Comparison of ENCODE assay signal across 9 mouse cellular contexts in the genomic region with DNA sequence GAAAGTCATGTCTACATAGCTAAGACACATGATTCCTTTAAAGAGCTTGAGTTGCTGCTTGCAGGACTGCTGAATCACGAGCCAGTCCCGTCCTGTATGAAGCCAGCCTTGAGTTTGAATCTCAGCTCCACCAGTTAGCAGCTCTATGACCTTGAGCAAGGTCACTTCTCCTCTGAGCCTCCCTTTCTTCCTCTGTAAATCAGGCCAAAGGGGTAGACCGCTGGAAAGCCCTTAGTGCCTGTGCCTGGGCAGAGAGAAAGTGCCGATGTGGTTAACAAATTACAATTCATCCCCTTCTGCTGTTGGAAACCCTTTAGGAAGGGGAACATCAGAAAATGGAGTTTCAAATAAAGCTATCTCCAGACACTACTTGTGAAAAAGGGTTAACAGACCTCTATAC. TPM values are rescaled to one million over a fixed set of nuclear protein-coding genes. Genes with fewer than 3 reads are reported as not detected.
DNase-seq lines count a peak whose midpoint lies in the region; ATAC-seq and TF ChIP-seq lines count a peak whose summit lies in the region.
"Had no signal": no experiment of that assay in that cellular context is flagged by ENCODE, and none has a peak within 500 bp of the region (broad histone marks: within the 10 kb centered on the region; RNA-seq: fewer than 3 reads in every experiment).

No protein-coding gene starts in this region.

- WGBS in forebrain, embryonic 12.5 days: 35% methylated on average over 4 of the region's 4 CpGs
- 36% methylated on average over 4 of the region's 4 CpGs for WGBS in midbrain, embryonic 13.5 days

- no peaks in the 10 kb centered on the region for H3K36me3 ChIP-seq in E14TG2a.4 (ENCODE audit: insufficient read depth, low read length)
- no peaks in the 10 kb centered on the region for H3K36me3 ChIP-seq in forebrain, embryonic 12.5 days (replicated peaks)
- peaks cover 4% of the 10 kb centered on the region; the same call in 1 of the 2 replicates for H3K36me3 ChIP-seq in midbrain, embryonic 13.5 days

- H3K27ac ChIP-seq in forebrain, embryonic 12.5 days: peak overlapping the region; percentile 67
- H3K27ac ChIP-seq in midbrain, embryonic 13.5 days: peak overlapping the region; percentile 90

- peaks cover 43% of the 10 kb centered on the region for H3K4me1 ChIP-seq in E14TG2a.4 (replicated peaks; ENCODE audit: low read depth, low read length)
- peaks cover 35% of the 10 kb centered on the region for H3K4me1 ChIP-seq in forebrain, embryonic 12.5 days
- H3K4me1 ChIP-seq in midbrain, embryonic 13.5 days (replicated peaks): peaks cover 38% of the 10 kb centered on the region

- ATAC-seq in forebrain, embryonic 12.5 days (ENCODE audit: low FRiP score): peak; percentile 39; the same call in 1 of the 2 replicates
- peak; percentile 16; the same call in 1 of the 2 replicates for ATAC-seq in midbrain, embryonic 13.5 days
- ATAC-seq: liver, postnatal 0 days had no signal

- no peaks in the 10 kb centered on the region for H3K9me3 ChIP-seq in E14TG2a.4 (ENCODE audit: low read length)
- no peaks in the 10 kb centered on the region for H3K9me3 ChIP-seq in forebrain, embryonic 12.5 days
- no peaks in the 10 kb centered on the region for H3K9me3 ChIP-seq in midbrain, embryonic 13.5 days

- H3K4me2 ChIP-seq in forebrain, embryonic 12.5 days: peak overlapping the region; percentile 71
- H3K4me2 ChIP-seq in midbrain, embryonic 13.5 days (replicated peaks): peak overlapping the region; percentile 69

- H3K4me3 ChIP-seq in E14TG2a.4 (replicated peaks; ENCODE audit: low read length): peak overlapping the region; percentile 81
- peak overlapping the region; percentile 65 for H3K4me3 ChIP-seq in forebrain, embryonic 12.5 days (replicated peaks)
- peak overlapping the region; percentile 87 for H3K4me3 ChIP-seq in midbrain, embryonic 13.5 days (replicated peaks)

- DNase-seq in cerebellum, postnatal 14 days: peak; percentile 36 to 50
- DNase-seq in cerebellum, adult 11 months: no peak
- DNase-seq in left cerebral cortex, postnatal 4 days: no peak
- no peak for DNase-seq in thymus, postnatal 10 days (ENCODE audit: low spot score in 2 of 2)
- no peak for DNase-seq in adrenal gland, adult 8-10 months
- DNase-seq: liver, postnatal 0 days had no signal

- no peak for TF ChIP-seq CTCF in E14TG2a.4 (conservative IDR thresholded peaks at IDR 0.05; ENCODE audit: low read length)

- peaks cover 15% of the 10 kb centered on the region for H3K27me3 ChIP-seq in E14TG2a.4 (ENCODE audit: insufficient read depth, low read length)
- 0 out of 2 replicates have a peak, but pooled peaks cover 13% of the 10 kb centered on the region for H3K27me3 ChIP-seq in forebrain, embryonic 12.5 days
- no peaks in the 10 kb centered on the region for H3K27me3 ChIP-seq in midbrain, embryonic 13.5 days

- H3K9ac ChIP-seq in forebrain, embryonic 12.5 days: peak overlapping the region; percentile 75; the same call in 1 of the 2 replicates
- H3K9ac ChIP-seq in midbrain, embryonic 13.5 days (replicated peaks): peak overlapping the region; percentile 93
- H3K9ac ChIP-seq: liver, postnatal 0 days had no signal

- intact Hi-C loops in left cerebral cortex, postnatal 4 days (cut with DNase I): no loop called here

RNA-seq across cellular contexts. Expression of gene Gdap1l1, which starts 0.5 kb away (rescaled TPM):
- polyA plus RNA-seq in forebrain, embryonic 12.5 days (2016; fragmentation: Nextera tagmentation; extraction: Ambion mirVana): 54.7 and 56.5 TPM in 2 replicates
- 114 and 121 TPM in 2 replicates for polyA plus RNA-seq in midbrain, embryonic 13.5 days (2015; fragmentation: Nextera tagmentation; extraction: Ambion mirVana)
- total RNA-seq in left cerebral cortex, postnatal 4 days (2021): 10 to 100 TPM; 90.8 to 98.3 TPM
- 1 to 10 TPM; 4.7 to 5.8 (median 4.8) TPM for total RNA-seq in adrenal gland, adult 8-10 months (2022)
- polyA plus RNA-seq: liver, postnatal 0 days had no signal

RNA-seq across cellular contexts. Expression of gene Oser1, which starts 13.3 kb away (rescaled TPM):
- polyA plus RNA-seq in forebrain, embryonic 12.5 days (2016; fragmentation: Nextera tagmentation; extraction: Ambion mirVana): 74.5 and 77.0 TPM in 2 replicates
- polyA plus RNA-seq in midbrain, embryonic 13.5 days (2015; fragmentation: Nextera tagmentation; extraction: Ambion mirVana): 77.3 and 79.4 TPM in 2 replicates
- total RNA-seq in left cerebral cortex, postnatal 4 days (2021): 10 to 100 TPM; 23.3 to 23.7 TPM
- 10 to 100 TPM; 33.2 to 39.2 (median 38.5) TPM for total RNA-seq in adrenal gland, adult 8-10 months (2022)

RNA-seq across cellular contexts. Expression of gene Fitm2, which starts 34.6 kb away (rescaled TPM):
- 11.5 and 11.7 TPM in 2 replicates for polyA plus RNA-seq in forebrain, embryonic 12.5 days (2016; fragmentation: Nextera tagmentation; extraction: Ambion mirVana)
- polyA plus RNA-seq in midbrain, embryonic 13.5 days (2015; fragmentation: Nextera tagmentation; extraction: Ambion mirVana): 12.1 and 12.7 TPM in 2 replicates
- total RNA-seq in left cerebral cortex, postnatal 4 days (2021): 10 to 100 TPM; 15.3 TPM
- 100 to 1,000 TPM in 1 of 4 experiments, 10 to 100 TPM in 3; 81.0 to 128 (median 92.8) TPM for total RNA-seq in adrenal gland, adult 8-10 months (2022)

RNA-seq across cellular contexts. Expression of gene Jph2, which starts 40.0 kb away (rescaled TPM):
- 0.18 and 0.24 TPM in 2 replicates for polyA plus RNA-seq in forebrain, embryonic 12.5 days (2016; fragmentation: Nextera tagmentation; extraction: Ambion mirVana)
- polyA plus RNA-seq in midbrain, embryonic 13.5 days (2015; fragmentation: Nextera tagmentation; extraction: Ambion mirVana): 0.13 and 0.31 TPM in 2 replicates
- total RNA-seq in left cerebral cortex, postnatal 4 days (2021): under 1 TPM; 0.54 to 0.74 TPM
- 1 to 10 TPM; 3.7 to 7.1 (median 5.7) TPM for total RNA-seq in adrenal gland, adult 8-10 months (2022)

RNA-seq across cellular contexts. Expression of gene R3hdml, which starts 54.3 kb away (rescaled TPM):
- not detected in 2 replicates for polyA plus RNA-seq in forebrain, embryonic 12.5 days (2016; fragmentation: Nextera tagmentation; extraction: Ambion mirVana)
- 0.18 TPM in 1 of 2 replicates, not detected in the other for polyA plus RNA-seq in midbrain, embryonic 13.5 days (2015; fragmentation: Nextera tagmentation; extraction: Ambion mirVana)
- total RNA-seq in left cerebral cortex, postnatal 4 days (2021): under 1 TPM in 1 of 2 experiments, not detected in 1; 0.36 TPM
- total RNA-seq in adrenal gland, adult 8-10 months (2022): not detected
- polyA plus RNA-seq: liver, postnatal 0 days had no signal

Comparison
In these comparisons a context has a peak if more than half of its experiments do, and no peak if none do; other contexts are left out.
1. DNase-seq: peak in cerebellum, postnatal 14 days (2 of 2); none in cerebellum, adult 11 months (single experiment), left cerebral cortex, postnatal 4 days (single experiment), thymus, postnatal 10 days (0 of 2) and adrenal gland, adult 8-10 months (single experiment).
2. RNA of gene Gdap1l1, which starts 0.5 kb away (total RNA-seq): 90.8 to 98.3 TPM in left cerebral cortex, postnatal 4 days; 4.7 to 5.8 TPM in adrenal gland, adult 8-10 months; every median in the first group is over 10 times any median in the second.
3. RNA of gene Fitm2, which starts 34.6 kb away (total RNA-seq): 81.0 to 128 TPM in adrenal gland, adult 8-10 months; 15.3 TPM in left cerebral cortex, postnatal 4 days; every median in the first group is over 4 times any median in the second.
4. Peak in every context shown above with its lines, with median percentiles within 50 percentile points of each other: H3K4me3 ChIP-seq.